Mouse (Mus musculus): ENCODE data around the gene Opa3. TPM values are rescaled to one million over a fixed set of nuclear protein-coding genes. Genes with fewer than 3 reads are reported as not detected.

Opa3 gene
- 45.7 and 48.7 TPM in 2 replicates for polyA plus RNA-seq (2016; fragmentation: Nextera tagmentation; extraction: Ambion mirVana)

DNA sequence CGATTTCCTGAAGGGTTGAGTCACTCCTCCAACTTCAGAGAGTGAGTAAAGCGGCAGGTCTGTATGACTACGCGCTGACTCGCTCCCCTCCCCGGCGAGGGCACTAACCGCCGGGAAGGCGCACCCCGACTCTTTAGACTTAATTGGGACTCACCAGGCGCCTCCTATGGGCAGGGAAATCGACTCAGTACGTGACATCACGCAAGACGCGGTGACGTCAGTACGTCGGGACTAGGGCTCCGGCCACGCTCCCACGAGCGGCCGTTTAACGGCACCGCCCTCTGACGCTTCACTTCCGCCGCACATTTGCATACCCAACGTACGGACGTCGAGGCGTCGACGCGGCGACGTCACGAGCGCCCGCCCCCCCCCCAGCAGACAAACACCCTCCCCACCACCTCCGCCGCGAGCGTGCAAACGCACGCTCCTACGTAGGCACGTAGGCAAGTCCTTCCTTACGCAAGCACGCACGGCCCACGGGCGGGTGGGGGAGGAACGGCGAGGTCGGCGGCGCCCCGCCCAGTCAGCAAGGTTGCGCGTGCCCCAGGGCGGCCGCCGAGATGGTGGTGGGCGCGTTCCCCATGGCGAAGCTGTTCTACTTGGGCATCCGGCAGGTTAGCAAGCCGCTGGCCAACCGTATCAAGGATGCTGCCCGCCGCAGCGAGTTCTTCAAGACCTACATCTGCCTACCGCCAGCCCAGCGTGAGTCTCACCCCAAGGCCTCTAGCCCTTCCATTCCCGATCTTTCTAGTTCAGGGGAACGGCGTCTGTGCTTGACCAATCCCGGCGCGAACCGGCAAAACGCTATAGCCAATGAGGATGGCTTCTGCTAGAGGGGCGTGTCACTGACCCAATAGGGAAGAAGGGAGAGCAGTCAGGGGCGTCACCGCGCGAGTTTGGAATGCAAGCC lies at the start of gene Opa3:
Gene Opa3, plus strand, starts transcription at position 452 of the 910 bp plus-strand sequence.
- no peaks in the 10 kb centered on the region for H3K9me3 ChIP-seq (replicated peaks)
- peaks cover 55% of the 10 kb centered on the region for H3K36me3 ChIP-seq
- no peaks in the 10 kb centered on the region for H3K27me3 ChIP-seq (ENCODE audit: low read depth, poor library complexity, severe bottlenecking)
- H3K27ac ChIP-seq, result peak within 1 kb of the TSS; percentile 96
- peak within 1 kb of the TSS; percentile 68 for H3K4me3 ChIP-seq
- peak; percentile 100 for DNase-seq (ENCODE audit: low spot score)
- H3K4me1 ChIP-seq, result peaks cover 22% of the 10 kb centered on the region
- WGBS, result under 1% methylated on average over 90 of the region's 91 CpGs

GRCm38 (mm10) chr7:19178443-19179092 lies 49.6 kb upstream of the Opa3 start:
- H3K4me1 ChIP-seq, result peaks cover 45% of the 10 kb centered on the region

DNA sequence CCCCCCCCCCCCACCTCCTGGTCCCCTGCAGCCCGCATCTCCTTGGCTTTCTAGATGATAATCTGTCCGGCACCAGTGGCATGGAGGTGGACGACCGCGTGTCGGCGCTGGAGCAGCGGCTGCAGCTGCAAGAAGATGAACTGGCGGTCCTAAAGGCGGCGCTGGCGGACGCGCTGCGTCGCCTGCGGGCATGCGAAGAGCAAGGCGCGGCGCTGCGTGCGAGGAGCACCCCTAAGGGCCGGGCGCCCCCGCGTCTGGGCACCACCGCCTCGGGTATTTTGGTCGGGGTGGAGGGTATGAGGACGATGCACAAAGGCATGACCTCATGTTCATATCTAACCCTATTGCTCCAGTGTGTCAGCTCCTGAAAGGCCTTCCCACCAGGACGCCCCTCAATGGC lies 49.0 kb upstream of the Opa3 start:
- 1% methylated on average over 32 of the region's 32 CpGs for WGBS
- Histone ChIP-seq H3K27me3 (ENCODE audit: low read depth, poor library complexity, severe bottlenecking) (peaks cover 63% of the 10 kb centered on the region), H3K27ac (0 out of 2 replicates have a peak overlapping the region, but pooled peaks have one; percentile 16), H3K9me3 (replicated peaks) (no peaks in the 10 kb centered on the region), H3K4me3 (peak overlapping the region; percentile 44), H3K4me1 (peaks cover 45% of the 10 kb centered on the region), H3K36me3 (peaks cover 9% of the 10 kb centered on the region)
- peak; percentile 80 for DNase-seq (ENCODE audit: low spot score)

More at GRCm38 (mm10) chr7:19178443-19179092, 49.6 kb upstream of the Opa3 start:
- Histone ChIP-seq H3K27ac (no peak overlapping the region), H3K9me3 (replicated peaks) (no peaks in the 10 kb centered on the region), H3K36me3 (peaks cover 3% of the 10 kb centered on the region), H3K27me3 (ENCODE audit: low read depth, poor library complexity, severe bottlenecking) (peaks cover 63% of the 10 kb centered on the region), H3K4me3 (peak overlapping the region; percentile 44)
- peak; percentile 85 for DNase-seq (ENCODE audit: low spot score)
- 8% methylated on average over 27 of the region's 27 CpGs for WGBS

GRCm38 (mm10) chr7:19179936-19180335 lies 48.2 kb upstream of the Opa3 start:
- DNase-seq (ENCODE audit: low spot score), result no peak
- H3K4me3 ChIP-seq, result peak overlapping the region; percentile 44
- H3K36me3 ChIP-seq, result peaks cover 16% of the 10 kb centered on the region
- WGBS, result 38% methylated on average over 6 of the region's 6 CpGs
- peaks cover 45% of the 10 kb centered on the region for H3K4me1 ChIP-seq
- H3K9me3 ChIP-seq (replicated peaks), result no peaks in the 10 kb centered on the region
- no peak overlapping the region for H3K27ac ChIP-seq
- H3K27me3 ChIP-seq (ENCODE audit: low read depth, poor library complexity, severe bottlenecking), result peaks cover 59% of the 10 kb centered on the region

GRCm38 (mm10) chr7:19180862-19181429 lies 47.2 kb upstream of the Opa3 start:
- Histone ChIP-seq H3K4me3 (peak overlapping the region; percentile 69), H3K36me3 (peaks cover 22% of the 10 kb centered on the region), H3K27ac (peak overlapping the region; percentile 78), H3K27me3 (ENCODE audit: low read depth, poor library complexity, severe bottlenecking) (peaks cover 49% of the 10 kb centered on the region), H3K9me3 (replicated peaks) (no peaks in the 10 kb centered on the region), H3K4me1 (peaks cover 45% of the 10 kb centered on the region)
- DNase-seq (ENCODE audit: low spot score), result peak; percentile 80
- 1% methylated on average over 27 of the region's 27 CpGs for WGBS

DNA sequence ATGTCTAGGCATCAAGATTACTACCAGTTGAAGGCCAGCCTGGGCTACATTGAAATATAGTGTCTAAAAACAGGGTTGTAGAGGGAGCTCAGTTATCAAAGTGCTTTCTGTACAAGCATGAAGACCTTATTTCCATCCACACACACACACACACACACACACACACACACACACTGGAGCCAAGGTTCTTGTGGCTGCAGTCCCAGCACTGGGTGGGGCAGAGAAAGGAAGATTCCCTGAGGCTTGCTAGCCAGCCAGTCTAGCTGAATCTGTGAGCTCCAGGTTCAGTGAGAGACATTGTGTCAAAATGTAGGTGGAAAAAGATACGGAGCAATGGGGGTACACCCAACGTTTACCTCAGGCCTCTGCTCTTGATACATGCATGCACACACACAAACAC lies 43.9 kb upstream of the Opa3 start:
- Histone ChIP-seq H3K9me3 (replicated peaks) (no peaks in the 10 kb centered on the region), H3K36me3 (peaks cover 50% of the 10 kb centered on the region), H3K27me3 (ENCODE audit: low read depth, poor library complexity, severe bottlenecking) (peaks cover 16% of the 10 kb centered on the region), H3K4me1 (peaks cover 26% of the 10 kb centered on the region), H3K27ac (no peak overlapping the region), H3K4me3 (no peak overlapping the region)
- 98% methylated on average over 2 of the region's 2 CpGs for WGBS
- no peak for DNase-seq (ENCODE audit: low spot score)

DNA sequence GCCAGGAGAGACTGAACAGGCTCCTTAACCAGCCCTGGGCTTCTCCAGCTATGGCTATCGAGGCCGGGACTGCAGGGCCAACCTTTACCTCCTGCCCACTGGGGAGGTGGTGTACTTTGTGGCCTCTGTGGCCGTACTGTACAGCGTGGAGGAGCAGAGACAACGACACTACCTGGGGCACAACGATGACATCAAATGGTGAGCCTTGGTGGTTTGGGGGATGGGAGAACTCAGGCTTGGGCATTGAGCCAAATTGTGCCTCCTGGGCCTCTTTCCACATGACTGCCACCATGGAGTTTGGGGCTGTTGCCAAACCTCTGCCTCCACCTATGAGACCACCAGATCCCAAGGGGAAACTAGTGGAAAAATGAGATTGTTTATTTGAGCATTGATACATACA lies 43.4 kb upstream of the Opa3 start:
- Histone ChIP-seq H3K27ac (no peak overlapping the region), H3K4me1 (peaks cover 21% of the 10 kb centered on the region), H3K36me3 (peaks cover 51% of the 10 kb centered on the region), H3K9me3 (replicated peaks) (no peaks in the 10 kb centered on the region), H3K27me3 (ENCODE audit: low read depth, poor library complexity, severe bottlenecking) (peaks cover 11% of the 10 kb centered on the region), H3K4me3 (no peak overlapping the region)
- no peak for DNase-seq (ENCODE audit: low spot score)
- WGBS, result 91% methylated on average over 6 of the region's 6 CpGs

- no peaks in the 10 kb centered on the region for H3K9me3 ChIP-seq (replicated peaks)
- 96% methylated on average over 4 of the region's 4 CpGs for WGBS
- no peak for DNase-seq (ENCODE audit: low spot score)
- peaks cover 82% of the 10 kb centered on the region for H3K36me3 ChIP-seq
- H3K27me3 ChIP-seq (ENCODE audit: low read depth, poor library complexity, severe bottlenecking), result no peaks in the 10 kb centered on the region
- no peak overlapping the region for H3K4me3 ChIP-seq
- H3K4me1 ChIP-seq, result no peaks in the 10 kb centered on the region
- H3K27ac ChIP-seq, result no peak overlapping the region
Observed at GRCm38 (mm10) chr7:19194676-19195075, 33.5 kb upstream of the Opa3 start.

GRCm38 (mm10) chr7:19196676-19197075 lies 31.5 kb upstream of the Opa3 start:
- H3K36me3 ChIP-seq, result peaks cover 79% of the 10 kb centered on the region
- H3K27ac ChIP-seq, result no peak overlapping the region
- DNase-seq (ENCODE audit: low spot score), result no peak
- H3K9me3 ChIP-seq (replicated peaks), result no peaks in the 10 kb centered on the region
- no peaks in the 10 kb centered on the region for H3K4me1 ChIP-seq
- no peaks in the 10 kb centered on the region for H3K27me3 ChIP-seq (ENCODE audit: low read depth, poor library complexity, severe bottlenecking)
- no peak overlapping the region for H3K4me3 ChIP-seq
- 65% methylated on average over 6 of the region's 6 CpGs for WGBS

- Histone ChIP-seq H3K27ac (no peak overlapping the region), H3K4me3 (no peak overlapping the region), H3K9me3 (replicated peaks) (no peaks in the 10 kb centered on the region), H3K4me1 (no peaks in the 10 kb centered on the region), H3K27me3 (ENCODE audit: low read depth, poor library complexity, severe bottlenecking) (no peaks in the 10 kb centered on the region), H3K36me3 (peaks cover 81% of the 10 kb centered on the region)
- WGBS, result 31% methylated on average over 2 of the region's 2 CpGs
- DNase-seq (ENCODE audit: low spot score), result no peak
Observed at GRCm38 (mm10) chr7:19197985-19198384, 30.1 kb upstream of the Opa3 start.

DNA sequence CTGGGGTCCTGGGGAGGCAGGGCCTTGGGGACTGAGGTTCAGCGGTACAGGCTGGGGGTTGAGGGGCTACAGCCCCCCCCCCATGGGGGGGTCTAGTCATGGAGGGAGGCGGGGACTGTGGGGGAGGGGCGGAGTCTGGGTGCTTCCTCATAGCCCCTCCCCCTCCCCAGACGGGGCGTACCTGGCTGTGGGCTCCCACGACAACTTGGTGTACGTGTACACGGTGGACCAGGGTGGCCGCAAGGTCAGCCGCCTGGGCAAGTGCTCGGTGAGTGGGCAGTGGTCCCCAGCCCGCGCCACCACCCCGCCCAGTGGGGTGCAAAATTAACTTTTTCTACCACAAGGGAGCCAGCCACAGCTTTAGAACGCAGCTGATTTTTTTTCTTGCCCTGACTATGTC lies 26.5 kb upstream of the Opa3 start:
- DNase-seq (ENCODE audit: low spot score), result no peak
- H3K27ac ChIP-seq, result no peak overlapping the region
- 65% methylated on average over 14 of the region's 15 CpGs for WGBS
- H3K36me3 ChIP-seq, result peaks cover 77% of the 10 kb centered on the region
- H3K4me3 ChIP-seq, result no peak overlapping the region
- no peaks in the 10 kb centered on the region for H3K27me3 ChIP-seq (ENCODE audit: low read depth, poor library complexity, severe bottlenecking)
- no peaks in the 10 kb centered on the region for H3K4me1 ChIP-seq
- H3K9me3 ChIP-seq (replicated peaks), result no peaks in the 10 kb centered on the region

- Histone ChIP-seq H3K27me3 (ENCODE audit: low read depth, poor library complexity, severe bottlenecking) (no peaks in the 10 kb centered on the region), H3K4me1 (no peaks in the 10 kb centered on the region), H3K36me3 (peaks cover 71% of the 10 kb centered on the region), H3K27ac (no peak overlapping the region), H3K9me3 (replicated peaks) (no peaks in the 10 kb centered on the region), H3K4me3 (no peak overlapping the region)
- 58% methylated on average over 15 of the region's 15 CpGs for WGBS
- no peak for DNase-seq (ENCODE audit: low spot score)
Observed at GRCm38 (mm10) chr7:19202065-19202850, 25.9 kb upstream of the Opa3 start.
